Mouse (Mus musculus) c-Kit-positive CD71-positive TER-119-negative erythroid progenitor cells, embryonic 14.5 days (primary cell): ENCODE measurements around the gene Gm3371.
"Not testable (repeated sequence)": the region's sequence is repeated elsewhere in the genome, so short reads cannot be mapped to it uniquely, and the experiment has no call there.

Experiments
- DNase-seq: peaks from one replicate; pipeline ENCODE4 v3.0.0-alpha.2; 2013; ENCODE audit warnings: low read depth

Gm3371 gene

DNA sequence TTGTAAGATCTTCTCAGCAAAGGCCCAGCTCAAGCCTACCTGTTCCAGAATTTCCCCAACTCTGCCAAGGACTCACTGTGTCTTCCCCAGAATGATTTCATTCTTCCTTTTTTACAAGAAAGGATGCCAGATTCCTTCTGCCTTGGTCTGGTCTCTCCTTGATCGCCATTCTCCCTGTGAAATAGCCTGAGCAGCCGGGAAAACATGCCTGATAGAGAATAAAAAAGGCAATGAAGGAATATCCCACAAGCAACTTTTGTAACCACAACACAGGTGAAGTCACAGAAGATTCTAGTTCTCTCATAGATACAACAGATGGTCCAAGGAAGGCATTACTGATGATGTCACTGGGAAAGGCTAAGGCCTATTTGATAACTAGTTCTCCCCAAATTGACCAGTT lies at the start of gene Gm3371:
TSS of gene Gm3371 (minus strand) at position 101 of the 400 bp plus-strand sequence.
- not testable (repeated sequence) for DNase-seq

GRCm38 (mm10) chr14:44433335-44433734 lies 22.8 kb upstream of the Gm3371 start, which contains the start of gene Gm8232:
Gene Gm8232, plus strand, starts transcription at chr14:44433635.
- not testable (repeated sequence) for DNase-seq

- not testable (repeated sequence) for DNase-seq
Measured at GRCm38 (mm10) chr14:44384233-44384632, 26.3 kb downstream of the Gm3371 start.

- not testable (repeated sequence) for DNase-seq
Measured at GRCm38 (mm10) chr14:44365057-44365456, 45.4 kb downstream of the Gm3371 start, which contains the start of gene Gm8229. Gene Gm8229, plus strand, starts transcription at chr14:44365357.

DNA sequence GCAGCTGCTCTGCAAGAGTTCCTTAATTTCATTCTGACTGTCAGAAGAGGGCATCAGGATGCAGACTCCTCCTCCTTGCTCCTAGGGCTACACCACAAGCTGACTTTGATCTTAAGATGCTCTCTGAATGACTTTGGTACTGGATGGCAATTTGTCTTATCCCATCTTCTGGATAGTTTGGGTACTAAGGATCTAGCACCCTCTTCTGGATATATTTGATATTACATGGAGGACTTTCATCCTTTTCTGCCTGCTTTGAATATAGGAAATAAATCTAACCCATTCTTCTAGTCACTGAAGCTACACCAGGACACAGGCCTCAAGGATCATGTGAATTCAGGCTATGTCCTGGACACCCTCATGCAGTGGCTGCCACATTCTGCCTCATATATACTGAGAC lies 48.2 kb downstream of the Gm3371 start:
- not testable (repeated sequence) for DNase-seq

DNA sequence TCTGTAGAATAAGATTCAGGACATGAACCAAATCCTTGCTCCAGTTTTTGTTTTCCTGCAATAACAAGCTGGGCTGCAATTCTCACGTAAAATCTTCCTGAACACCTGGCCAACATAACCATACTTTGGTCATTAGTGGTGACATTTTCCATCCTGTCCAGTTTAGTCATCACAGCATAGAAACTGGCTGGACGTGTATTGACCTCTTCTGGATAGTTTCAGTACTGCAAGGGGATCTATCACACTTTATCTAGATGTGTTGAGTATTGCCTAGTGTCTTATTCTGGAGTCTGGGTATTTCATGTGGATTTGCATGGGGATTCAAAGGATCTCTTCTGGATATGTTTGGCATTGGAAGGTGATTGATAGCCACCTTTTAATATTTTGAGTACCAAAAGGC lies 49.1 kb downstream of the Gm3371 start:
- DNase-seq: not testable (repeated sequence)
